Mouse (Mus musculus) hindbrain, postnatal 0 days (tissue): ENCODE results near the gene Elk4. TPM values are rescaled to one million over a fixed set of nuclear protein-coding genes. Genes with fewer than 3 reads are reported as not detected.

Experiments used
- ATAC-seq: fragments of 200-750 bp; cut with Nextera tagmentation; 2 replicates; pipeline ENCODE4 v1.8.0; 2017; ENCODE audit warnings: mild to moderate bottlenecking, moderate TSS enrichment, moderate library complexity
- DNase-seq: peaks from one replicate; pipeline ENCODE4 v3.0.0-alpha.2; 2015; ENCODE audit warnings: low spot score
- H3K27ac ChIP-seq: fragments of 300-500 bp; sonication (generic); 2 replicates; pipeline ENCODE4 v1.5.1; 2014; ENCODE audit warnings: mild to moderate bottlenecking
- H3K27me3 ChIP-seq: fragments of 300-500 bp; sonication (generic); 2 replicates; pipeline ENCODE4 v1.6.1; 2014; ENCODE audit warnings: low read length, mixed read lengths; ENCODE audit not compliant: insufficient read depth
- H3K36me3 ChIP-seq: fragments of 300-500 bp; sonication (generic); 2 replicates; pipeline ENCODE4 v1.6.1; 2014; ENCODE audit warnings: low read length, mixed read lengths; ENCODE audit not compliant: insufficient read depth
- H3K4me1 ChIP-seq: fragments of 300-500 bp; sonication (generic); 2 replicates; pipeline ENCODE4 v1.6.1; 2014; ENCODE audit warnings: antibody characterized with exemption, low read length, mixed read lengths; ENCODE audit not compliant: insufficient read depth
- H3K4me2 ChIP-seq: fragments of 300-500 bp; sonication (generic); 2 replicates; pipeline ENCODE4 v1.6.1; 2014; ENCODE audit warnings: low read depth, mild to moderate bottlenecking, low read length, moderate library complexity, mixed read lengths
- H3K4me3 ChIP-seq: fragments of 300-500 bp; sonication (generic); 2 replicates; pipeline ENCODE4 v1.5.1; 2014; ENCODE audit warnings: low read length
- H3K9ac ChIP-seq: fragments of 300-500 bp; sonication (generic); replicated peaks from 2 replicates; pipeline ENCODE4 v1.6.1; 2014; ENCODE audit warnings: mild to moderate bottlenecking, low read length, moderate library complexity, mixed read lengths
- H3K9me3 ChIP-seq: fragments of 300-500 bp; sonication (generic); 2 replicates; pipeline ENCODE4 v1.6.1; 2016; ENCODE audit warnings: low read length, mixed read lengths
- CTCF ChIP-seq: IDR thresholded peaks from 2 replicates; pipeline ENCODE4 v1.5.1; 2016; ENCODE audit warnings: antibody characterized with exemption, control low read depth, low read depth
- WGBS: fragments of 180-500 bp; shearing (Covaris S2); extraction: QIAGEN DNeasy Blood & Tissue Kit; methylation state at CpG from one replicate; pipeline ENCODE4 v1.1.7; 2014; 5-methylcytosine and 5-hydroxymethylcytosine counted together
- polyA plus RNA-seq: library from polyadenylated mRNA; unstranded; fragments of >200 nt; fragmentation: Nextera tagmentation; extraction: Ambion mirVana; gene quantifications from 2 replicates; pipeline ENCODE4 v1.2.1, GENCODE M21; 2015
- total RNA-seq: library from RNA; depleted of rRNA; stranded (reverse); fragments of >200 nt; gene quantifications from 2 replicates; pipeline ENCODE4 v1.2.3, GENCODE M21; 2014

Gene Elk4
- total and polyA plus RNA-seq, 2 experiments from 2014 or later: 8.2 to 22.4 TPM

DNA sequence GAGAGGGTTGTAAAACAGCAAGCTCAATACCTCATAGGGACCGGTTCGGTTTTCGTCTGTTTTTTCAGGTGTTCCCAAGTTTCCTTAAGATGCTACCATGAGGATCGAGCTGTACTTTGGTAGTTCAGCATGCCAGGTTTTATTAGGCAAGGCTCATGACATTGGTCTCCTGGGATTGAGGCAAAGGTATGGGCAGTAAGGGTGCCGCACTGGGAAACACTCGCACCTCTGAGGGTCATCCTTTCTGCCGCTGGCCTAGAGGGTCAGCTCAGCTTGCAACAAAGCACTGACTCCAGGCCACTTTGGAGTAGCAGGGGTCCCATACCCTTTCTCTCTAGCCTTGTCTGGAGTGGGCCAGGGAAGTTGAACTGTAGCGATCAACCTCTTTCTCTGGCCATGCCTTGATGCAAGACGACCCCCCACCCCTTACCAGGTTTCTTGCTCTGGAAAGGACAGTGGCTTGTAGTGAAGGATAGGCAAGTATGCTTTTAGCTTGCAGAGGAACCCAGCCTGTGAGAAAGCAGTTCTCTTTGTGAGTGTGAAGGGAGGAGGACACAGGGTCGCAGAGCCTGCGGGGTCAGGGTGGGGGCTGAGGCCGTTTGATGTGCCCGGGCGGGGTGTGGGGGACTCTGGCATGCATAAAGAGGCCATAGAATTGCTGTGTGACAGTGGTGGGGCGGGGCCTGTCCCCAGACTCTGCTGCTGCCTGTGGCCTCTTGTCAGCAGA, 35.5 kb upstream of the Elk4 start:
- no peak overlapping the region for H3K4me3 ChIP-seq
- no peak for DNase-seq
- 21% methylated on average over 15 of the region's 15 CpGs for WGBS
- H3K9me3 ChIP-seq: no peaks in the 10 kb centered on the region
- ATAC-seq: no peak
- no peak overlapping the region for H3K4me2 ChIP-seq
- 0 out of 2 replicates have a peak, but pooled peaks cover 4% of the 10 kb centered on the region for H3K4me1 ChIP-seq
- no peak for TF ChIP-seq CTCF
- H3K9ac ChIP-seq: no peak overlapping the region
- H3K27ac ChIP-seq: no peak overlapping the region
- no peaks in the 10 kb centered on the region for H3K27me3 ChIP-seq
- H3K36me3 ChIP-seq: no peaks in the 10 kb centered on the region

- Histone ChIP-seq H3K4me1 (0 out of 2 replicates have a peak, but pooled peaks cover 4% of the 10 kb centered on the region), H3K9me3 (no peaks in the 10 kb centered on the region), H3K9ac (no peak overlapping the region), H3K36me3 (no peaks in the 10 kb centered on the region), H3K27me3 (no peaks in the 10 kb centered on the region), H3K4me2 (no peak overlapping the region), H3K27ac (no peak overlapping the region), H3K4me3 (no peak overlapping the region)
- ATAC-seq: no peak
- no peak for TF ChIP-seq CTCF
- WGBS: 33% methylated on average over 13 of the region's 13 CpGs
- no peak for DNase-seq
Measured at GRCm38 (mm10) chr1:131972498-131973334, 34.7 kb upstream of the Elk4 start.

- TF ChIP-seq CTCF: no peak
Measured at GRCm38 (mm10) chr1:131973991-131974390, 33.4 kb upstream of the Elk4 start.

GRCm38 (mm10) chr1:131976886-131977285, 30.5 kb upstream of the Elk4 start:
- no peaks in the 10 kb centered on the region for H3K27me3 ChIP-seq
- no peak overlapping the region for H3K9ac ChIP-seq
- no peak overlapping the region for H3K4me2 ChIP-seq
- H3K9me3 ChIP-seq: no peaks in the 10 kb centered on the region
- TF ChIP-seq CTCF: no peak
- H3K4me3 ChIP-seq: no peak overlapping the region
- WGBS: 89% methylated on average over 5 of the region's 5 CpGs
- no peak for ATAC-seq
- no peaks in the 10 kb centered on the region for H3K36me3 ChIP-seq
- H3K27ac ChIP-seq: no peak overlapping the region
- DNase-seq: no peak
- H3K4me1 ChIP-seq: no peaks in the 10 kb centered on the region

More at GRCm38 (mm10) chr1:131973991-131974390, 33.4 kb upstream of the Elk4 start:
- DNase-seq: no peak
- no peak overlapping the region for H3K4me3 ChIP-seq
- ATAC-seq: no peak
- 0 out of 2 replicates have a peak, but pooled peaks cover 4% of the 10 kb centered on the region for H3K4me1 ChIP-seq
- 83% methylated on average over 6 of the region's 6 CpGs for WGBS
- H3K9me3 ChIP-seq: no peaks in the 10 kb centered on the region
- H3K36me3 ChIP-seq: no peaks in the 10 kb centered on the region
- H3K4me2 ChIP-seq: no peak overlapping the region
- H3K27ac ChIP-seq: no peak overlapping the region
- no peak overlapping the region for H3K9ac ChIP-seq
- H3K27me3 ChIP-seq: no peaks in the 10 kb centered on the region

DNA sequence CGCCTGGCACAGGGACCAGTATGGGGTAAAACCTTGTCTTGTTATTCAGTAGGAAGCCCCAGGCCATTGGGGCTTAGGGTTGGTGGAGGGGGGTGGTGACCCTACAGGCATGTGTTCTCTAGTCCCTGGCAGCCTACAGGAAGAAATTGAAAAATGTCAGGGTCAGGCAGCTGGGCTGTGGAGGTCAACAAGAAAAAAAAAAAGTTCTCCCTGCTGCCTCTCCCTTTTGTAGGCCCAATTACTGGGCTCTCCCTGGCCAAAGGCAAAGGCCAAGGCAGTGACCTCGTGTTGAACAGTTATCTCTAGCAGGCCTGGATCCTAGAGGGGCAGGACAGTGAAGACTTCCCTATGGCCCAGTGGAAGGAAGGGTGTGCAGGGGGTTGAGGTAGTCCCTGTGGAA, 26.9 kb upstream of the Elk4 start:
- no peak for TF ChIP-seq CTCF
- Histone ChIP-seq H3K4me3 (no peak overlapping the region), H3K4me1 (no peaks in the 10 kb centered on the region), H3K4me2 (no peak overlapping the region), H3K9ac (no peak overlapping the region), H3K36me3 (no peaks in the 10 kb centered on the region), H3K9me3 (no peaks in the 10 kb centered on the region), H3K27ac (no peak overlapping the region), H3K27me3 (no peaks in the 10 kb centered on the region)
- no peak for DNase-seq
- WGBS: 25% methylated on average over 2 of the region's 2 CpGs
- no peak for ATAC-seq

DNA sequence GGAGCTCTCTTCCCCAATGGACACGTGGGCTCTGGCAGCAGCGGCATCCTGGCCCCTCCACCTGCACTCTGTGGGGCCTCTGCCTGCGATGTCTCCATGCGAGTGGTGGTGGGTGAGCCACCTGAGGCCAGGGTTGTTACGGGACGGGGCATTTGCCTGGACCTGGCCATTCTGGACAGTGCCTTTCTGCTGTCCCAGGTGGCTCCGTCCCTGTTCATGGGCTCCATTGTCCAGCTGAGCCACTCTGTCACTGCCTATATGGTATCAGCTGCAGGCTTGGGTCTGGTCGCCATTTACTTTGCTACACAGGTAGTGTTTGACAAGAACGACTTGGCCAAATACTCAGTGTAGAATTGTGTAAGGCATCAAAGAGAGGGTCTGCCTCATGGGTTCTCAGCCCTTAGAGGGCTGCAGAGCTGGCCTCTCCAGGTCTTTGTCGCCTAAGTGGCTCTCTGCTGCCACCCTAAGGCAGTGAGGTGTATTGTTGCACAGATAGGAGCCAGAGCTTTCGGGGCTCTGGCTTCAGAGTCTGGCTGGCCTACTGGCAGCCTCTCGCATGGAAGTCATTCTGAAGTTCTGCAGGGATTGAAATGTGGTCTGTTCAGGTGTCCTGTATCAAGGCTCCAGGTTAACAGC, 25.9 kb upstream of the Elk4 start:
- WGBS: 45% methylated on average over 12 of the region's 12 CpGs

More for the DNA sequence above, 25.9 kb upstream of the Elk4 start:
- Histone ChIP-seq H3K4me2 (no peak overlapping the region), H3K27me3 (no peaks in the 10 kb centered on the region), H3K4me1 (no peaks in the 10 kb centered on the region), H3K9ac (no peak overlapping the region), H3K36me3 (no peaks in the 10 kb centered on the region), H3K9me3 (no peaks in the 10 kb centered on the region), H3K27ac (no peak overlapping the region), H3K4me3 (no peak overlapping the region)
- ATAC-seq (peak; percentile 69), DNase-seq (peak; percentile 85)
- TF ChIP-seq CTCF: peak; percentile 90
